In the genomic region with DNA sequence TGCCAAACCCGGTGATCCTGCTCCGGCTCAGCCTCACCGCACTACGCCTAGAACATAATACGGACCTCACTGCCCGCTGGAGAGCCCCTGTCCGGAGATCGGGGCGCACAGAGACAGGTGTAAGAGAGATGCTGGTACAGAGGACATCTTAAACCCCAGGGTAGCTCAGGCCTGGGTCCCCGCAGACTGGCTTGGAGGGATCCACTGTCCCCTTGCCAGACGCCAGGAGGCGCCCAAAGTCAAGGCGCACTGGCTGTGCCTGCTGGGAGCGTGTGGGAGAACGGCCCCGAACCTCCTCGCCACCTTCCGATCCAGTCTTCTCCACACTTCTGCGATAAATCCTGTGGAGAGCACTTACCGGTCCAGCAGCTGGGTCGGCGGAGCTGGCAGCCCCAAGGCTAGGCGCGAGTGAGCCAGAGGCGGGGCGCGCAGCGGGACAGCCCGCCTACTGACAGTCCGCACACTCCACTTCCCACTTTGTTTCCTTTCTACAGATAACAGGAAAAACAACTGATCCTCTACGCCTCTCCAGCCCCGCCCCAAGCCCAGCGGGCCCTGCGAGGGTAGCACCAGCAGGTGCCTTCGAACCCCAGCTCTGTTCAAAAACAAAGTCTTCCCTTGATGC, we compare ENCODE assay signal across 8 mouse cellular contexts. TPM values are rescaled to one million over a fixed set of nuclear protein-coding genes. Genes with fewer than 3 reads are reported as not detected.
DNase-seq lines count a peak whose midpoint lies in the region; ATAC-seq and TF ChIP-seq lines count a peak whose summit lies in the region.

No protein-coding gene starts in this region.

- WGBS in hindbrain, postnatal 0 days: 2% methylated on average over 35 of the region's 35 CpGs
- WGBS in midbrain, embryonic 15.5 days: under 1% methylated on average over 33 of the region's 35 CpGs

- no peak overlapping the region; the same call in 1 of the 2 replicates for H3K27ac ChIP-seq in hindbrain, postnatal 0 days
- no peak overlapping the region for H3K27ac ChIP-seq in midbrain, embryonic 15.5 days

- peak overlapping the region; percentile 39 for H3K4me3 ChIP-seq in hindbrain, postnatal 0 days (ENCODE audit: low read length)
- peak overlapping the region; percentile 36 for H3K4me3 ChIP-seq in midbrain, embryonic 15.5 days

- H3K9ac ChIP-seq in hindbrain, postnatal 0 days (replicated peaks; ENCODE audit: low read length): peak overlapping the region; percentile 48
- H3K9ac ChIP-seq in midbrain, embryonic 15.5 days: peak overlapping the region; percentile 17

- no peaks in the 10 kb centered on the region for H3K9me3 ChIP-seq in hindbrain, postnatal 0 days (ENCODE audit: low read length)
- no peaks in the 10 kb centered on the region for H3K9me3 ChIP-seq in midbrain, embryonic 15.5 days

- ATAC-seq in frontal cortex, adult (ENCODE audit: low TSS enrichment): peak; percentile 89
- ATAC-seq in hindbrain, postnatal 0 days: peak; percentile 69
- peak; percentile 70; the same call in 1 of the 2 replicates for ATAC-seq in midbrain, embryonic 15.5 days (replicated peaks)

- H3K36me3 ChIP-seq in hindbrain, postnatal 0 days (ENCODE audit: insufficient read depth, low read length): no peaks in the 10 kb centered on the region
- no peaks in the 10 kb centered on the region for H3K36me3 ChIP-seq in midbrain, embryonic 15.5 days (replicated peaks)

- H3K27me3 ChIP-seq in hindbrain, postnatal 0 days (ENCODE audit: insufficient read depth, low read length): peaks cover 5% of the 10 kb centered on the region; the same call in 1 of the 2 replicates
- peaks cover 27% of the 10 kb centered on the region for H3K27me3 ChIP-seq in midbrain, embryonic 15.5 days (replicated peaks)

- DNase-seq in frontal cortex, postnatal 25 days (ENCODE audit: low spot score in 2 of 2): no peak
- peak; percentile 46 to 47 for DNase-seq in cerebellum, postnatal 14 days
- peak; percentile 59 for DNase-seq in gastrocnemius, postnatal 10 days
- peak; percentile 67 for DNase-seq in hindbrain, postnatal 0 days (ENCODE audit: low spot score)
- peak; percentile 68 for DNase-seq in liver
- DNase-seq in spleen, postnatal 36 days (ENCODE audit: low spot score in 2 of 2): peak; percentile 86 to 88

- peaks cover 11% of the 10 kb centered on the region for H3K4me1 ChIP-seq in hindbrain, postnatal 0 days (ENCODE audit: insufficient read depth, low read length)
- H3K4me1 ChIP-seq in midbrain, embryonic 15.5 days: peaks cover 14% of the 10 kb centered on the region

- peak overlapping the region; percentile 70 for H3K4me2 ChIP-seq in hindbrain, postnatal 0 days (ENCODE audit: low read depth, low read length)
- peak overlapping the region; percentile 68 for H3K4me2 ChIP-seq in midbrain, embryonic 15.5 days

- peak; percentile 71 for TF ChIP-seq CTCF in hindbrain, postnatal 0 days (IDR thresholded peaks at IDR 0.05; ENCODE audit: low read depth)

RNA-seq across cellular contexts. Expression of a gene that starts 4.1 kb away (rescaled TPM):
- 10 to 100 TPM in 1 of 2 experiments, 1 to 10 TPM in 1; 9.8 to 16.1 TPM for total RNA-seq in gastrocnemius, postnatal 10 days (2021)
- 17.4 and 20.8 TPM in 2 replicates for total RNA-seq in hindbrain, postnatal 0 days (2014; rRNA removed)
- polyA plus RNA-seq in hindbrain, postnatal 0 days (2015; fragmentation: Nextera tagmentation; extraction: Ambion mirVana): 9.2 and 10.1 TPM in 2 replicates
- 14.0 and 15.5 TPM in 2 replicates for polyA plus RNA-seq in midbrain, embryonic 15.5 days (2015; fragmentation: Nextera tagmentation; extraction: Ambion mirVana)

RNA-seq across cellular contexts. Expression of a gene that starts 39.5 kb away (rescaled TPM):
- 10 to 100 TPM; 49.7 to 52.2 TPM for total RNA-seq in gastrocnemius, postnatal 10 days (2021)
- total RNA-seq in hindbrain, postnatal 0 days (2014; rRNA removed): 69.8 and 80.2 TPM in 2 replicates
- 41.2 and 44.7 TPM in 2 replicates for polyA plus RNA-seq in hindbrain, postnatal 0 days (2015; fragmentation: Nextera tagmentation; extraction: Ambion mirVana)
- polyA plus RNA-seq in midbrain, embryonic 15.5 days (2015; fragmentation: Nextera tagmentation; extraction: Ambion mirVana): 51.1 and 51.4 TPM in 2 replicates

Comparison
In these comparisons a context has a peak if more than half of its experiments do, and no peak if none do; other contexts are left out.
1. DNase-seq: peak in cerebellum, postnatal 14 days (2 of 2), gastrocnemius, postnatal 10 days (single experiment), hindbrain, postnatal 0 days (single experiment), liver (single experiment) and spleen, postnatal 36 days (2 of 2); none in frontal cortex, postnatal 25 days (0 of 2).
2. Peak in every context shown above with its lines, with median percentiles within 50 percentile points of each other: ATAC-seq.